Mouse (Mus musculus) myocyte (in vitro differentiated cells): ENCODE measurements around the gene Tstd2.

ENCODE experiments used
- MAX ChIP-seq: IDR thresholded peaks from one replicate; pipeline ENCODE4 v1.6.1; 2011; ENCODE audit warnings: low read depth, mild to moderate bottlenecking, control low read depth
- MYOD1 ChIP-seq, 3 experiments: IDR thresholded peaks; one replicate each; pipeline ENCODE4 v1.6.1; 2011; ENCODE audit warnings: control low read depth in 2 of 3, low read depth in 2 of 3, mild to moderate bottlenecking in 2 of 3, moderate library complexity in 1 of 3; ENCODE audit not compliant: insufficient read length in 2 of 3, control insufficient read depth in 1 of 3
- MYOG ChIP-seq, 3 experiments: IDR thresholded peaks; one replicate each; pipeline ENCODE4 v1.6.1; 2011; ENCODE audit warnings: control low read depth in 2 of 3, low read depth in 2 of 3, mild to moderate bottlenecking in 2 of 3; ENCODE audit not compliant: insufficient read length in 2 of 3, control insufficient read depth in 1 of 3, insufficient read depth in 1 of 3
- POLR2A ChIP-seq: IDR thresholded peaks from one replicate; pipeline ENCODE4 v1.6.1; 2011; ENCODE audit warnings: low read depth, mild to moderate bottlenecking, control low read depth, moderate library complexity; ENCODE audit not compliant: insufficient read length
- POLR2AphosphoS2 ChIP-seq: IDR thresholded peaks from one replicate; pipeline ENCODE4 v1.6.1; 2011; ENCODE audit warnings: low read depth, control low read depth; ENCODE audit not compliant: insufficient read length
- TCF12 ChIP-seq: IDR thresholded peaks from one replicate; pipeline ENCODE4 v1.6.1; 2011; ENCODE audit warnings: mild to moderate bottlenecking, control low read depth; ENCODE audit not compliant: poor library complexity, insufficient read depth, severe bottlenecking
- USF1 ChIP-seq: IDR thresholded peaks from one replicate; pipeline ENCODE4 v1.6.1; 2011; ENCODE audit warnings: low read depth, mild to moderate bottlenecking, control low read depth, moderate library complexity

- TF ChIP-seq POLR2A (no peak), MAX (no peak), MYOG (IDR thresholded peaks at IDR 0.05; ENCODE audit: control insufficient read depth in 1 of 3, insufficient read depth in 1 of 3, insufficient read length in 2 of 3, low read depth in 2 of 3) (no peak), USF1 (no peak), POLR2AphosphoS2 (no peak), TCF12 (no peak), MYOD1 (IDR thresholded peaks at IDR 0.05; ENCODE audit: control insufficient read depth in 1 of 3, insufficient read length in 2 of 3, low read depth in 2 of 3) (no peak)
These were observed 46.9 kb upstream of the Tstd2 start for GRCm38 (mm10) chr4:46185423-46185822.
